Mouse (Mus musculus): ENCODE results near the gene Mycbp2.

- TF ChIP-seq CTCF (IDR thresholded peaks at IDR 0.05), result no peak
- no peak for TF ChIP-seq EP300 (IDR thresholded peaks at IDR 0.05; ENCODE audit: insufficient read depth, low read depth, low read length)
- no peak for TF ChIP-seq POLR2A (IDR thresholded peaks at IDR 0.05; ENCODE audit: insufficient read depth, low read depth, low read length)
These were observed 160.0 kb downstream of the Mycbp2 start for GRCm38 (mm10) chr14:103186658-103187057.

All from heart, adult 2 months (tissue).